Mouse (Mus musculus) forebrain, embryonic 13.5 days (tissue): ENCODE data around the gene Nufip2. TPM values are rescaled to one million over a fixed set of nuclear protein-coding genes. Genes with fewer than 3 reads are reported as not detected.

ENCODE experiments used
- ATAC-seq: fragments of 200-750 bp; cut with Nextera tagmentation; 2 replicates; pipeline ENCODE4 v1.8.0; 2017
- H3K27ac ChIP-seq: fragments of 300-500 bp; sonication (generic); 2 replicates; pipeline ENCODE4 v1.5.1; 2015; ENCODE audit warnings: inconsistent platforms, mild to moderate bottlenecking, moderate library complexity
- H3K27me3 ChIP-seq: fragments of 300-500 bp; sonication (generic); 2 replicates; pipeline ENCODE4 v1.6.1; 2015; ENCODE audit warnings: mild to moderate bottlenecking, inconsistent platforms
- H3K36me3 ChIP-seq: fragments of 300-500 bp; sonication (generic); 2 replicates; pipeline ENCODE4 v1.6.1; 2015; ENCODE audit warnings: mild to moderate bottlenecking, inconsistent platforms; ENCODE audit not compliant: poor library complexity, severe bottlenecking
- H3K4me1 ChIP-seq: fragments of 300-500 bp; sonication (generic); 2 replicates; pipeline ENCODE4 v1.6.1; 2015; ENCODE audit warnings: inconsistent platforms
- H3K4me2 ChIP-seq: fragments of 300-500 bp; sonication (generic); 2 replicates; pipeline ENCODE4 v1.6.1; 2015; ENCODE audit warnings: inconsistent platforms, mild to moderate bottlenecking, moderate library complexity
- H3K4me3 ChIP-seq: fragments of 300-500 bp; sonication (generic); 2 replicates; pipeline ENCODE4 v1.5.1; 2015; ENCODE audit warnings: mild to moderate bottlenecking, inconsistent platforms
- H3K9ac ChIP-seq: fragments of 300-500 bp; sonication (generic); 2 replicates; pipeline ENCODE4 v1.6.1; 2015; ENCODE audit warnings: mild to moderate bottlenecking, inconsistent platforms
- H3K9me3 ChIP-seq: fragments of 300-500 bp; sonication (generic); replicated peaks from 2 replicates; pipeline ENCODE4 v1.6.1; 2016; ENCODE audit warnings: inconsistent platforms
- WGBS: fragments of 180-500 bp; shearing (Covaris S2); methylation state at CpG from one replicate; pipeline ENCODE4 v1.1.7; 2015; 5-methylcytosine and 5-hydroxymethylcytosine counted together
- polyA plus RNA-seq: library from polyadenylated mRNA; unstranded; fragments of >200 nt; fragmentation: Nextera tagmentation; extraction: Ambion mirVana; gene quantifications from 2 replicates; pipeline ENCODE4 v1.2.1, GENCODE M21; 2015

The Nufip2 gene
- polyA plus RNA-seq, 1 experiment from 2014 or later, result 4.3 TPM

DNA sequence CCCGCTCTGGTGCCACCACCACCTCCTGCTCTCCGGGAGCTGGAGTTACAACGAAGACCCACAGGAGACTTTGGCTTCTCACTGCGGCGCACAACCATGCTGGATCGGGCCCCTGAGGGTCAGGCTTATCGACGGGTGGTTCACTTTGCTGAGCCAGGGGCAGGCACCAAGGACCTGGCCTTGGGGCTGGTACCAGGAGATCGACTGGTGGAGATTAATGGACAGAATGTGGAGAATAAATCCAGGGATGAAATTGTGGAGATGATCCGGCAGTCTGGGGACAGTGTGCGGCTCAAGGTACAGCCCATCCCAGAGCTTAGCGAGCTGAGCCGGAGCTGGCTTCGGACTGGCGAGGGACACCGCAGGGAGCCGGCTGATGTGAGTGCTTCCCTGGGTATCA is 92.0 kb downstream of the Nufip2 start:
- H3K36me3 ChIP-seq, result peaks cover 36% of the 10 kb centered on the region
- ATAC-seq, result no peak
- no peak overlapping the region for H3K9ac ChIP-seq
- H3K9me3 ChIP-seq, result no peaks in the 10 kb centered on the region
- H3K4me1 ChIP-seq, result peaks cover 17% of the 10 kb centered on the region
- H3K27me3 ChIP-seq, result no peaks in the 10 kb centered on the region
- no peak overlapping the region for H3K4me2 ChIP-seq
- H3K27ac ChIP-seq, result no peak overlapping the region
- H3K4me3 ChIP-seq, result no peak overlapping the region
- WGBS, result 85% methylated on average over 17 of the region's 17 CpGs

DNA sequence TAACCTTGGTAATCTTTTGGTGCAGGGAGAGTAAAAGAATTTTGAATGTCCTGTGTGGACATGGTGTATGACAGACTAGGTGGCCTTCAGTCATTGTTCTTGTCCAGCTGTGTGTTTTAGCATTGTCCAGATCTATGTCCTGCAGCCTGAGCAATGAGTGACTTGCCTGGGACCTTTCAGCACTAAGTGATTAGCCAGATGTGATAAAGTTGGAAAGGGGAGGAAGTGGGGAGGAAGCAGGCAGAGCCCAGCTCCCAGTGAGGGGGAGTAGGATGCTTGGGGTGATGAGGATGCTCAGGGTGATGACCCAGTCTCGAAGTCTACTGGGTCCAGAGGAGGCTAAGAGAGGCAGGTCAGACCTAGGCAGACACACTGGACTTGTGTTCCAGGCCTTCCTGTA is 93.3 kb downstream of the Nufip2 start:
- WGBS, result 78% methylated on average over 1 of the region's 1 CpGs
- peaks cover 30% of the 10 kb centered on the region for H3K4me1 ChIP-seq
- H3K36me3 ChIP-seq, result peaks cover 36% of the 10 kb centered on the region
- no peak overlapping the region for H3K27ac ChIP-seq
- no peaks in the 10 kb centered on the region for H3K27me3 ChIP-seq
- H3K9me3 ChIP-seq, result no peaks in the 10 kb centered on the region
- no peak overlapping the region for H3K4me2 ChIP-seq
- no peak for ATAC-seq
- H3K4me3 ChIP-seq, result no peak overlapping the region
- H3K9ac ChIP-seq, result no peak overlapping the region

DNA sequence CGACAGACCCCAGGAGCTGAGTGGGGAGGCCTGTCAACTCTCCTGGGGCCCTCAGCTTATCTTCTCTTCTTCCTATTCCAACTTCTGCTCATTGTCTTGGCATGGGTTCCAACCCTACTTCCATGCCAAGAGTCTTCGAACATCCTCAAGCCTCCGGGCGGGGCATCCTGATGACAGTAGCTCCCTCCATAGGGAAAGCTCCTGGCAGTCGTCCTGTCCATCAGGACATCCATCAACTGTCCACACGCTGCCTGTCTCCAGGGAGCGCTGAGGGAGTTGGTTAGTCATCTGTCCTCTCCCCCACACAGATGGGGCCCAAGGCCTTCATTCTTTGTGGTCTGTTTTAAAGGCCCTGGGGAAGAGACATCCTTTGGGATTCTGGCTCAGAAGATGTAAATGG is 95.1 kb downstream of the Nufip2 start:
- WGBS, result 86% methylated on average over 7 of the region's 7 CpGs
- no peak overlapping the region for H3K27ac ChIP-seq
- no peaks in the 10 kb centered on the region for H3K9me3 ChIP-seq
- H3K4me1 ChIP-seq, result peaks cover 41% of the 10 kb centered on the region
- no peak for ATAC-seq
- H3K4me3 ChIP-seq, result no peak overlapping the region
- H3K4me2 ChIP-seq, result no peak overlapping the region
- no peak overlapping the region for H3K9ac ChIP-seq
- H3K36me3 ChIP-seq, result peaks cover 36% of the 10 kb centered on the region
- H3K27me3 ChIP-seq, result no peaks in the 10 kb centered on the region

DNA sequence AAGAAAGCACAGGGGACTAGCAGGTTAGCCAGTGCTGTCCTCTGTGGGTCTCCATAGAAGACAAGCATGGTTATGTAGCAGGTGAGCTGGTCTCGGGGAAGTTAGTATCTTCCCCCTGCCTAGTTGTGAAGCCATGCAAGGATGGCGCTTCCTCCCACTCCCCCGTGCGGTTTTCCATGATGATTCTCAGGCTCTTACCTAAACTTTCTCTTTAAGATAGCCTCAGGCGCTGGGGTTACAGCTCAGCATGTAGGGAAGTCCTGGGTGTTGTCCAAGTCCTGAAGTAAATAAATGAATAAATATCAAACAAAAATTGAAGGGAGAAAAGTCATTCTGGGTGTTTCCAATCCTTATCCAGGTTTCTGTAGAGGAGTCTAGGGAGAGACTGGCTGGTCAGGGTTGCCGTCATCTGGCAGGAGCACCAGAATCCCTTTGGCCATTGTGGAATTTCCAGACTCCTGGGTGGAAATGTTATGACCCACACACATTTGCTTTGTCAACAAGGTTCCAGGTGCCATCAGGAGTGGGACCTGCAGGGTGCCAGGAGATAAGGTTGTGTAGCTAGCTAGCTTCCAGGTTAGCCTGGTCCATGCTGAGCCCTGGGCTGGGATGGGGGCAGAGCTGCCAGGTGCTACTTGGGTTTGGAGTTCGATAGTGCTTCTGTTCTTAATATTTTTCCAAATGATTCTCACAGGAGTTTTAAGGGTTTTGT is 96.3 kb downstream of the Nufip2 start:
- Histone ChIP-seq H3K27ac (no peak overlapping the region), H3K4me2 (no peak overlapping the region), H3K4me1 (peaks cover 45% of the 10 kb centered on the region), H3K9me3 (no peaks in the 10 kb centered on the region), H3K9ac (no peak overlapping the region), H3K4me3 (no peak overlapping the region), H3K36me3 (peaks cover 34% of the 10 kb centered on the region), H3K27me3 (no peaks in the 10 kb centered on the region)
- ATAC-seq, result no peak
- 88% methylated on average over 7 of the region's 7 CpGs for WGBS

DNA sequence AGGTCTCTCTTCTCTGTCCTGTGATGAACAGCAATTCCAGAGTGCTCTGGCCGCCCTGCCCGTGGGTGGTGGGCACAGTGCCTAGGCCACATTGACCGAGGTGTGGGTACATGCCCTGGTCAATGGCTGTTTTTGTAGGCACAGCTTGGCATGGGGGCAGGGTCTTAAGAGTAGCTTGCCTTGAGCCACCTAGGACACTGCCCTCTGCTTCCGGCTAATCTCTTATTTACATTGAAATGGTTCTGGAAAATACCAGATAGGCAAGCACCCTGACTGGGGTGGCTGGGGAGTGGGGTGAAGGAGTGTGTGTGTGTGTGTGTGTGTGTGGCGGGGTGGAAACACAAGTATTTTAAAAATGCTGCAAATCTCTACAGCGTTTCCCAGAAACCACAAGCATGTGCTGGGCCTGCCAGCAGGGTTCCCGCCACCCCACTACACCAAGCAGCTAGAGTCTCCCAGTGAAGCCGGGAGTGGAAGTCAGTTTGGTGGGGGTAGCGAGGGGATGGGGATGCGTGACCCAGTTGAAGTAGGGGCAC is 97.3 kb downstream of the Nufip2 start:
- Histone ChIP-seq H3K4me3 (no peak overlapping the region), H3K9me3 (no peaks in the 10 kb centered on the region), H3K4me1 (peaks cover 45% of the 10 kb centered on the region), H3K36me3 (peaks cover 24% of the 10 kb centered on the region), H3K9ac (no peak overlapping the region), H3K27me3 (no peaks in the 10 kb centered on the region), H3K4me2 (no peak overlapping the region), H3K27ac (peak overlapping the region; percentile 41)
- ATAC-seq, result no peak
- 70% methylated on average over 10 of the region's 10 CpGs for WGBS

DNA sequence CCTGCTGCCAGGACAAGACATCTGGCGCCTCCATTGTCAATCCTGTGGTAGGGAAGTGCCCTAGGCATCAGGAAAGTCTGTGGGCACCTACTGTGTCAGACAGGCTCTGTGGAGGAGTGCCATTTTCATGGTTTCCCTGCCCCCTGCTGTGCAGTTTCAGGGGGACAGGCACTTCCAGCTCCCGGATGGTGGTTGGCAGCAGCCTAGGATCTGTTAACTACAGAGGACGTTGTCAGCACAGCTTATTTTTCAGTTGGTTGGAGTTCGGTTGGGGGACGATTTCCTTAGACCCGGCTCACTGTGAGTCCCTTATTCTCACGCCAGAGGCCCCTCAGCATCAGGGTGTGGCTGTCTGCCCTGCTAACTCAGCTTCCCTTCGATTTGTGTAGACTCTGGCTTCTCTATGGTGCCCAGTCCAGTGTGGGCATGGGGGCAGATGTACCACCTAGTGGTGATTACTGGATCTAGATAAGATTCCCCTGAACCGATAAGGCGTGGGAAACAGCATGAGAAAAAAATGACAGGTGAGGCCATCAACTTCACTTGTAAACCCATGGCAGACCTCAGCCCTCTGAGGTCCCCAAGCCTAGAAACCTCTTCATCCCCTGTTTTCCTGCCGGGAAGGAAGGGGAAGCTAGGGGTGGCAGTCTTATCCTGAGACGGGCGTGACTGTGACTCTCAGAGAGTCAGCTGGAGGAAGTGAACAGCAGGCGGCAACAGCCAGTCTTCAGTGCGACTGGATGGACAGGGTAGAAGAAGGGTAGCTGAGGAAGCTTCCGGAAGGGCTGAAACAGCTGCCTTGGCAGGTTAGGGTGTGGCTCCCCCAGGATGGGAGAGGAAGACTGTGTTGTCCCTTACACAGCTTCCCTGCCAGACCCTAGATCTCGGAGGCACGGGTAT is 98.0 kb downstream of the Nufip2 start:
- Histone ChIP-seq H3K4me1 (peaks cover 45% of the 10 kb centered on the region), H3K27ac (peak overlapping the region; percentile 41), H3K27me3 (no peaks in the 10 kb centered on the region), H3K4me3 (no peak overlapping the region), H3K9me3 (no peaks in the 10 kb centered on the region), H3K9ac (0 out of 2 replicates have a peak overlapping the region, but pooled peaks have one; percentile 3), H3K36me3 (peaks cover 19% of the 10 kb centered on the region), H3K4me2 (no peak overlapping the region)
- ATAC-seq, result peak; percentile 41; the same call in 1 of the 2 replicates
- WGBS, result 65% methylated on average over 18 of the region's 18 CpGs

DNA sequence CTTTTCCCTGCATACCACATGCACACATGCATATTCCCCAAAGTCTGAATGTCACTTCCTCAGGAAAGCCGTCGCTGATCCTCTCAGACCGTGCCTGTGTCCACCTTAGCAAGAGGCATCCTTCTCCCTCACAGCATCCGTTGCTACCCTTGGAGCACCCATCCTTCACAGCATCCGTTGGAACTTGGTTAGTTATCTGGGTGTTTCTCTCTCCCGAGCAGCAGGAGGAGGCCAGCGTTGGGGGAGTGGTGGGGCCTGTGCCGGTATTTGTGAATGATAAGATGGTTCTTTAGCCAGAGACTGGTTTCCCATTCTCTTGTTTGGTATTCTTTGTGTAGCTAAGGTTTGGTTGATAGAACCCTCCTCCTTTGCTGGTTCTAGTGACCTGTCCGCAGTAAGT is 98.9 kb downstream of the Nufip2 start:
- H3K4me2 ChIP-seq, result no peak overlapping the region
- no peaks in the 10 kb centered on the region for H3K27me3 ChIP-seq
- no peak for ATAC-seq
- no peak overlapping the region for H3K4me3 ChIP-seq
- no peaks in the 10 kb centered on the region for H3K9me3 ChIP-seq
- H3K4me1 ChIP-seq, result peaks cover 51% of the 10 kb centered on the region
- WGBS, result 86% methylated on average over 9 of the region's 9 CpGs
- 0 out of 2 replicates have a peak overlapping the region, but pooled peaks have one; percentile 3 for H3K9ac ChIP-seq
- H3K36me3 ChIP-seq, result peaks cover 13% of the 10 kb centered on the region
- peak overlapping the region; percentile 70 for H3K27ac ChIP-seq

DNA sequence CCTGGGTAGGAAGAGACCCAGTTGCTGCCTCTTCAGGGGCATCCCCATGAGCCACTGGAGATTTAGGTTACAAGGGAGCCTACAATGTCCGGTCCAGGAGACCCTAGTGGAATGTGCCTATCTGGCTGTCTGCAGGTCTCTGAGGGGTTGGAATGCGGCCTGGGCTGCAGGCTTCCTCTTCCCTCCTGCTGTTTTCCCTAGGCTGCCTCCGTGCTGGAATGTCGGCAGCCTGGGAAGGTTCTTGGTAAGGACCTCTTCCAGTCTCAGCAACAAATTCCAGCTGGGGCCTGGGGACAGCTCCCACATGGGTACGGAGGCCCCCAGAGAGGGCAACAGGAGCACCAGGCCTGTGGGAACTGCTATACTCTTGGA is 99.4 kb downstream of the Nufip2 start:
- 31% methylated on average over 5 of the region's 5 CpGs for WGBS

DNA sequence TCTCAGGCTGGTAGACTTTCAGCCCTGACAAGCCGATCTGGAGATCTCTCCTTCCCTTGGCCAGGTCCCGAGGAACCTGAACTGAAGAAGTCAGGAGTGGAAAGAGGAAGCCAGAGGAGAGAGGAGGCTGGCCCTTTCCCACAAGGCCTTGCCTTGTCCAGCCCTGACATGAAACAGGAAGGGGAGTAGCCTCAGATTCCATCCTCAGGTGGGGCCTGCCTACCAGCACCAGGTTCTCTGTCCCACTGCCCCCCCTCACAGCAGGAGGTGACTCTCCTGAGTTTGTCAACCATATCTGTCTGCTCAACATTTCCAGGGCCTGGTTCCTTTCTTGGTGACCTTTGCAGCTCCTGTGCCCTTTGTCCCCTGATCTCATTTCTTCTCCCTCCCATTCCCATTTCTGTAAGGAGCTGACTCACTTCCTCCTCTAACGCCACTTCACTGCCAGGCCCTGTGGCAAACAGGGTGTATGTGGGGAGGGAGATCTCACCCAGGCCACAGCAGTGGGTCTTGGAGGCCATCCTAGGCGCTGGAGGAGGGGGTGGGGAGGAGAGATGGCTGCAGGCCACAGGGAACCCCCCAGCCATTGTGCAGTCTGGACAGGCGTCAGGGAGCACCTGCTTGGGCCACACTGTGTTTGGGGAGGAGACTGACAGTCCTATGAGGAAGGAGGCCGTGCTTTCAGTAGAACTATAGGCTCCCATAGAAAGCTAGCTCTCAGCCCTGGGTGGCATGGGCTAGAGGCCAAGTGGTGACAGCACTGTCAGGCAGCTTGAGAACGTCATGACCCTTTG is 100.0 kb downstream of the Nufip2 start:
- H3K4me2 ChIP-seq, result no peak overlapping the region
- ATAC-seq, result peak; percentile 50; the same call in 1 of the 2 replicates
- peak overlapping the region; percentile 70 for H3K27ac ChIP-seq
- H3K4me1 ChIP-seq, result peaks cover 59% of the 10 kb centered on the region
- 43% methylated on average over 7 of the region's 7 CpGs for WGBS
- H3K9ac ChIP-seq, result peak overlapping the region; percentile 32
- no peaks in the 10 kb centered on the region for H3K9me3 ChIP-seq
- H3K27me3 ChIP-seq, result no peaks in the 10 kb centered on the region
- no peak overlapping the region for H3K4me3 ChIP-seq
- peaks cover 7% of the 10 kb centered on the region for H3K36me3 ChIP-seq

More for the DNA sequence above, 99.4 kb downstream of the Nufip2 start:
- no peak overlapping the region; the same call in none of the 2 replicates for H3K9ac ChIP-seq
- H3K4me1 ChIP-seq, result peaks cover 56% of the 10 kb centered on the region
- no peaks in the 10 kb centered on the region for H3K27me3 ChIP-seq
- no peaks in the 10 kb centered on the region for H3K9me3 ChIP-seq
- H3K27ac ChIP-seq, result peak overlapping the region; percentile 70
- ATAC-seq, result no peak
- peaks cover 13% of the 10 kb centered on the region for H3K36me3 ChIP-seq
- H3K4me2 ChIP-seq, result no peak overlapping the region
- H3K4me3 ChIP-seq, result no peak overlapping the region

DNA sequence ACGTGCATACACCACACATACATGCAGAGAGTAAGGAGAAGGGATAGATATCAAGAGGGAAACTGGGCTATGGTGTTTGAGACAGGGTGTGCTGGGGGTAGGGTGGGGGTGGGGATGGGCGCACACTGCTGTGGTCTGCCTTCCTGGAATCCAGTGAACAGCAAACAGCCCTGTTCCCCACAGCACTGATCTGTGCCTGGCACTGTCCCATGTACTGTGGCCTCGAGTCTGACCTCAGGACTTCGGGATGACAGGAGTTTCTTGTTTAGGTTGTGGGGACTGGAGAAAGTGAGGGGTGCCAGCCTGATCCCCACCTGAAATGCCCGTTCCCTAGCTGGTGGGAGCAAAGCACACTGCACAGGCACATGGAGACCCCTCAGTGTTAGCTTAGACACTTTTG is 101.8 kb downstream of the Nufip2 start, which contains the start of gene Gm10277:
Gene Gm10277, minus strand, starts transcription at position 41 of the 400 bp plus-strand sequence.
- Histone ChIP-seq H3K36me3 (no peaks in the 10 kb centered on the region), H3K4me2 (no peak within 1 kb of the TSS), H3K27ac (peak within 1 kb of the TSS; percentile 70), H3K4me1 (peaks cover 74% of the 10 kb centered on the region), H3K9me3 (no peaks in the 10 kb centered on the region), H3K4me3 (no peak within 1 kb of the TSS), H3K9ac (no peak within 1 kb of the TSS), H3K27me3 (no peaks in the 10 kb centered on the region)
- no peak for ATAC-seq
- 86% methylated on average over 5 of the region's 5 CpGs for WGBS

DNA sequence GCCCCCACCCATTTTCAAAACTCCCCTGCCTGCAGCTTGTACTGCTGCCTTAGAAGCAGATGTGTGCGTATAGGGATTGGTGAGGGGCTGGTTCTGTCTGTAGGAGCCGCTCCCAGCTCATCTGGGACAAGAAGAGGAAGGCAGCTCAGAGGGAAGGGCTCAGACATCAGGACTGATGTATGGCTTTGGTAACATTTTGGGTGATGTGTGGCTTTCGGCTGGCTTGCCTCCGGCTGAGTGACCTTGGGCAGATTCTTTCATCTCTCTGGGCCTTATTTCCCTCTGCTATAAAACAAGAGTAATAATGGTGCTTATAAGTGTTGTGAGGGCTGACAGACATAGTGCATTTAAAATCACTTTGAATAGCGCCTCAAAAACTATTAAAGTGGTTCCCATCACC is 103.6 kb downstream of the Nufip2 start:
- no peaks in the 10 kb centered on the region for H3K36me3 ChIP-seq
- WGBS, result 89% methylated on average over 5 of the region's 5 CpGs

More for the DNA sequence above, 103.6 kb downstream of the Nufip2 start:
- Histone ChIP-seq H3K27ac (no peak overlapping the region), H3K27me3 (no peaks in the 10 kb centered on the region), H3K9ac (no peak overlapping the region), H3K4me1 (peaks cover 65% of the 10 kb centered on the region), H3K4me3 (no peak overlapping the region), H3K9me3 (no peaks in the 10 kb centered on the region), H3K4me2 (no peak overlapping the region)
- ATAC-seq, result no peak
